Mouse (Mus musculus): Measurements from ENCODE around the gene Morn3.
"Not testable (repeated sequence)": the region's sequence is repeated elsewhere in the genome, so short reads cannot be mapped to it uniquely, and the experiment has no call there.

The Morn3 gene

GRCm38 (mm10) chr5:123046916-123047315 is at the start of gene Morn3:
Morn3 (minus strand) TSS chr5:123047016.
- DNase-seq (ENCODE audit: low spot score): no peak

- no peak for DNase-seq (ENCODE audit: low spot score)
These were observed 49.5 kb upstream of the Morn3 start for GRCm38 (mm10) chr5:123096299-123096698.

GRCm38 (mm10) chr5:123094238-123094991 is 47.6 kb upstream of the Morn3 start:
- DNase-seq (ENCODE audit: low spot score): peak; percentile 90

- DNase-seq (ENCODE audit: low spot score): peak; percentile 87
These were observed 46.3 kb upstream of the Morn3 start for GRCm38 (mm10) chr5:123093077-123093633.

- DNase-seq (ENCODE audit: low spot score): peak; percentile 22
These were observed 43.9 kb upstream of the Morn3 start for GRCm38 (mm10) chr5:123090560-123091306.

- no peak for DNase-seq (ENCODE audit: low spot score)
These were observed 42.0 kb upstream of the Morn3 start for GRCm38 (mm10) chr5:123088784-123089183.

GRCm38 (mm10) chr5:123086501-123086900 is 39.7 kb upstream of the Morn3 start:
- no peak for DNase-seq (ENCODE audit: low spot score)

GRCm38 (mm10) chr5:123083340-123084050 is 36.7 kb upstream of the Morn3 start:
- no peak for DNase-seq (ENCODE audit: low spot score)

GRCm38 (mm10) chr5:123080510-123080909 is 33.7 kb upstream of the Morn3 start:
- no peak for DNase-seq (ENCODE audit: low spot score)

GRCm38 (mm10) chr5:123080041-123080440 is 33.2 kb upstream of the Morn3 start:
- DNase-seq (ENCODE audit: low spot score): no peak

- no peak for DNase-seq (ENCODE audit: low spot score)
These were observed 32.8 kb upstream of the Morn3 start for GRCm38 (mm10) chr5:123079568-123079967.

- peak; percentile 65 for DNase-seq (ENCODE audit: low spot score)
These were observed 29.8 kb upstream of the Morn3 start for GRCm38 (mm10) chr5:123076419-123077281.

- DNase-seq (ENCODE audit: low spot score): peak; percentile 89
These were observed 29.0 kb upstream of the Morn3 start for GRCm38 (mm10) chr5:123075576-123076418.

- DNase-seq (ENCODE audit: low spot score): no peak
These were observed 21.9 kb upstream of the Morn3 start for GRCm38 (mm10) chr5:123068714-123069113.

GRCm38 (mm10) chr5:123068115-123068514 is 21.3 kb upstream of the Morn3 start, which contains the start of gene Tmem120b:
Tmem120b (plus strand) TSS chr5:123068415.
- DNase-seq (ENCODE audit: low spot score): no peak

GRCm38 (mm10) chr5:123067395-123067995 is 20.7 kb upstream of the Morn3 start:
- peak; percentile 73 for DNase-seq (ENCODE audit: low spot score)

GRCm38 (mm10) chr5:123064207-123064606 is 17.4 kb upstream of the Morn3 start:
- DNase-seq (ENCODE audit: low spot score): peak; percentile 86

- DNase-seq (ENCODE audit: low spot score): no peak
These were observed 16.3 kb upstream of the Morn3 start for GRCm38 (mm10) chr5:123063141-123063540.

- not testable (repeated sequence) for DNase-seq (ENCODE audit: low spot score)
These were observed 14.6 kb upstream of the Morn3 start for GRCm38 (mm10) chr5:123061402-123061749.
